Mouse (Mus musculus) heart, adult 2 months (tissue): ENCODE results near the gene Aspg.

Source experiments
- CTCF ChIP-seq: fragments of 200-600 bp; IDR thresholded peaks from 2 replicates; pipeline ENCODE4 v1.8.1; 2022; ENCODE audit warnings: antibody characterized with exemption, mild to moderate bottlenecking, moderate library complexity
- POLR2A ChIP-seq: fragments of 200-500 bp; IDR thresholded peaks from 2 replicates; pipeline ENCODE4 v1.6.1; 2011; ENCODE audit warnings: mild to moderate bottlenecking, low read depth, low read length, control low read depth; ENCODE audit not compliant: insufficient read depth

DNA sequence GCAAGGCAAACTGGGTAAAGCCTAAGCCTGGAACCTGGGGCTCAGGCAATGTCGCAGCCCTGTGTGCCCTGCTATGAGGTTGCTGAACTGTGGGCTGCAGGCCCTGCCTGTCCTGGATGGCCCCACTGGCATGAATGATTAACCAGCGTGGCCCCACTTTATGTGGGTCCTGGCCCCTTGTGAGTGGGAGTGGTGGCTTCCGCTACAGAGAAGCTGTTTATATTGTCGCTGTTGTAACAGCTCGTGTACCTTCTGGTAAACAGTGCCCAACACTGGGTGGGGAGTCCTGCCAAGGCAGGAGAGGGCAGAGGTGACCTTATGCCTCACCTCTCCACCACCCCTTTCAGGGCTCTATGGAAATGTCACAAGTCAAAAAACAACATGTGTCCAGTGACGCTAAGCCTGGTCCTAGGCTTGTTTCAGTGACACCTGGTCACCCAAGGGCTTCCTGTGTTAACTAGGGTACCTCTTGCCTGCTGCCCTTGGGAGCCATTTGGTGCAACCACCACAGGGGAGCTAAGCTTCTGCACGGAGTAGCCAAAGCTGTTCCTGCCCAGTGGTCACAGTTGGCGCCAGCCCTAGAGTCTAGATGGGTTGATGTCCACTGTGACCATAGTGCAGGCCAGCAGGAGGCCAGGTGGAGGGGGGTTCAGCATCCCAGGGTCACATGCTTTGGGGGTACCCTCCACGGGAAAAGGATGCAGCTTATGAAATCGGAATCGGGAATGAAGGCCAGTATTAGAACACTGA is 2.4 kb downstream of the Aspg start:
- no peak for TF ChIP-seq POLR2A
- TF ChIP-seq CTCF: no peak
